Mouse (Mus musculus) heart, embryonic 15.5 days (tissue): ENCODE measurements around the gene Gpatch2. TPM values are rescaled to one million over a fixed set of nuclear protein-coding genes. Genes with fewer than 3 reads are reported as not detected.

ENCODE experiments used
- ATAC-seq: fragments of 200-750 bp; cut with Nextera tagmentation; replicated peaks from 2 replicates; pipeline ENCODE4 v1.8.0; 2017; ENCODE audit warnings: low read depth, moderate TSS enrichment; ENCODE audit not compliant: insufficient number of reproducible peaks, insufficient read depth, low FRiP score
- H3K27ac ChIP-seq: fragments of 300-500 bp; sonication (generic); 2 replicates; pipeline ENCODE4 v1.5.1; 2015; ENCODE audit warnings: mild to moderate bottlenecking, inconsistent platforms
- H3K27me3 ChIP-seq: fragments of 300-500 bp; sonication (generic); 2 replicates; pipeline ENCODE4 v1.6.1; 2015; ENCODE audit warnings: inconsistent platforms
- H3K36me3 ChIP-seq: fragments of 300-500 bp; sonication (generic); 2 replicates; pipeline ENCODE4 v1.6.1; 2015; ENCODE audit warnings: mild to moderate bottlenecking, inconsistent platforms
- H3K4me1 ChIP-seq: fragments of 300-500 bp; sonication (generic); replicated peaks from 2 replicates; pipeline ENCODE4 v1.6.1; 2015; ENCODE audit warnings: inconsistent platforms
- H3K4me2 ChIP-seq: fragments of 300-500 bp; sonication (generic); 2 replicates; pipeline ENCODE4 v1.6.1; 2015; ENCODE audit warnings: inconsistent platforms, mild to moderate bottlenecking, moderate library complexity
- H3K4me3 ChIP-seq: fragments of 300-500 bp; sonication (generic); 2 replicates; pipeline ENCODE4 v1.5.1; 2015; ENCODE audit warnings: mild to moderate bottlenecking, inconsistent platforms
- H3K9ac ChIP-seq: fragments of 300-500 bp; sonication (generic); 2 replicates; pipeline ENCODE4 v1.6.1; 2015; ENCODE audit warnings: mild to moderate bottlenecking, inconsistent platforms
- H3K9me3 ChIP-seq: fragments of 300-500 bp; sonication (generic); replicated peaks from 2 replicates; pipeline ENCODE4 v1.6.1; 2016; ENCODE audit warnings: inconsistent platforms
- WGBS: fragments of 180-500 bp; shearing (Covaris S2); methylation state at CpG from one replicate; pipeline ENCODE4 v1.1.7; 2015; ENCODE audit warnings: mixed read lengths; 5-methylcytosine and 5-hydroxymethylcytosine counted together
- polyA plus RNA-seq: library from polyadenylated mRNA; unstranded; fragments of >200 nt; fragmentation: Nextera tagmentation; extraction: Ambion mirVana; gene quantifications from 2 replicates; pipeline ENCODE4 v1.2.1, GENCODE M21; 2015

Gpatch2 gene
- polyA plus RNA-seq, 1 experiment from 2014 or later = 10.8 TPM

DNA sequence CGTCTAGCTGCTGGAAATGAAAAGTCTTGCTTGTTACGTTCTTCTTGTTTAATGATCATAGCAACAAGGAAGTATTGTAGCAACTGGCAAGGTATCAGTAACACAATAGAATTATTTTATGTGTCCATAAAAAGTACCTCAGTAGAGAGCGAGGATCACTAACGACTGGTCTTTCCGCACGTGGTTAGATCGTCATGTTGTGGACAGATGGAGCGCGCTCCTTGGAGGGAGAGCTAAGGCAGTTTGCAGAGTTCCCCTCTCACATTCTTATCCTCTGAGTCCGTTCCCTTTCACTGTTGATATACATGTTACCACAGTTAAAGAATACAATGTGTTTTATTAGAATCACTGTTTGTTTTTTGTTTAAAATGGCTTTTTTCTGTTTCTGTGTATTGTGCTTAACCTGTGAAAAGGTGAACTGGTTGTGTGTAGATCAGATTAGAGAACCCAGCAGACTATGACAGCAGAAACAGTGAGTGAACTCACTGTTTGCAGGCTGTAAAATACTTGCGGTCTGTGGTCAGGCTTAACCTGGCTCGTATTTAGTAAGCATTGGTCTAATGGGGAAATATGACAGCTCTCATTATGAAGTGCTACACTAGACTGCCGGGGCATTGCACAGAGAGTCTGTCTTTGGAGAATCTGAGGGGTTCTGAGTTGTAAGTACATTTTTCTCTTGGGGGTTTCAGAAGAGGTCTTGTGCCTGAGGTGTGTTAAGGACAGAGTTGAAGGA lies 13.3 kb downstream of the Gpatch2 start:
- Histone ChIP-seq H3K9me3 (no peaks in the 10 kb centered on the region), H3K4me3 (no peak overlapping the region), H3K4me1 (peaks cover 20% of the 10 kb centered on the region), H3K9ac (no peak overlapping the region), H3K27me3 (no peaks in the 10 kb centered on the region), H3K27ac (no peak overlapping the region), H3K4me2 (no peak overlapping the region), H3K36me3 (peaks cover 12% of the 10 kb centered on the region)
- WGBS = 77% methylated on average over 13 of the region's 13 CpGs
- no peak for ATAC-seq

DNA sequence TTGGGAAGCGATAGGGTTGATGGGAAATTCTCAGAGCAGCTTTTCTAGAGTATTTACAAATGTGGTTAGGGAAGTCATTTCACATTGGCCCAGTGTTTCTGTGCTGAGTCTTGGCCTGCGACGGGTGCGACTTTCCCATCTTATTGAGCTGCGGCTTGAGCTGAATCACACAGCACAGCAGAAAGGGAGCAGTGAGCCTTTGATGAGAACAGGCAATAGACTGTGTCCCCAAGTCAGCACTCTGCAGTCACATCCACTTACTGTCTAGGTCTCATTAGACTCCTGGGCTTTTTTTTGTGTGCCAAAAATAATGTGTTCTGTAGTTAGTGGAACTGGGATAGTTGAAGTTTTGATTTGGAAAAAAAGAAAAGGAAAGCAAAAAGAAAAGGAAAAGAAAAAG lies 14.9 kb downstream of the Gpatch2 start:
- WGBS = 89% methylated on average over 5 of the region's 5 CpGs
- peaks cover 20% of the 10 kb centered on the region for H3K4me1 ChIP-seq
- H3K9ac ChIP-seq = no peak overlapping the region
- H3K9me3 ChIP-seq = no peaks in the 10 kb centered on the region
- H3K27me3 ChIP-seq = no peaks in the 10 kb centered on the region
- ATAC-seq = no peak
- H3K4me3 ChIP-seq = no peak overlapping the region
- H3K36me3 ChIP-seq = peaks cover 12% of the 10 kb centered on the region
- H3K27ac ChIP-seq = no peak overlapping the region
- no peak overlapping the region for H3K4me2 ChIP-seq

DNA sequence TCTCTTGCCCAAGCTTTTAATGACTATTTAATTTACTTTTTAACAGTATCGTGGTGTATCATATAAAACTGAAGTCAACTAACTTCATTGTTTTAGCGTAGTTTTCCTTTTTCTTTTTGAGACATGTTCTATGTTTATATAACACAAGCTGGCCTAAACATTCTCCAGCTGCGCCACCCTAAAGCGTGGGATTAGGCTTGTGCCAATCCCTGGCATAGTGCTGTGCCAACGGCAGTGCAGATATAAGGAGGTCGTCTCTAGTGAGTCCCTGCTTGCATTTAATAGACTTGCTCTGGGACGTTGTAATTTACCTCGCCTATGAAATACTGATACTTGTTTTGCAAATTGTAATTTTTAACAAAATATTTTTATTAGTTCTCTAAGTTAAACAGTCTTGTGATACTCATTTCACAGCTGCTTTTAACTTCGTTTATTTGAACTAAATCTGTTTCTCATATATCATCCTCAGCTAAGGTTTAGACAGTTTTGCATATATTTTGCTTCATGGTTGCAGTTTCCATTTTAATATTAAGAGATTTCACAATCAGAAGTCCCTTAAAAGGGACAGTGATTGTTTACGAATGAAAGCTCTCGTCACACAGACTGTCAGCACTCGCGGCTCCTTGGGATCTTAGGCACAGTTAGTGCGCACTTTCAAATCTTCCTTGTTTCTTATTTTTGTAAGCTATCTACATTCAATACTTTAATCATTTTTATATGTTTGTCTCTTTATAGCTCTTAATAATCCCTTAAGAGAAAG lies 17.1 kb downstream of the Gpatch2 start:
- H3K4me3 ChIP-seq = no peak overlapping the region
- no peak overlapping the region for H3K4me2 ChIP-seq
- H3K36me3 ChIP-seq = peaks cover 6% of the 10 kb centered on the region
- WGBS = 86% methylated on average over 14 of the region's 14 CpGs
- no peaks in the 10 kb centered on the region for H3K9me3 ChIP-seq
- H3K9ac ChIP-seq = no peak overlapping the region
- no peak for ATAC-seq
- H3K27me3 ChIP-seq = no peaks in the 10 kb centered on the region
- peaks cover 11% of the 10 kb centered on the region for H3K4me1 ChIP-seq
- H3K27ac ChIP-seq = no peak overlapping the region

DNA sequence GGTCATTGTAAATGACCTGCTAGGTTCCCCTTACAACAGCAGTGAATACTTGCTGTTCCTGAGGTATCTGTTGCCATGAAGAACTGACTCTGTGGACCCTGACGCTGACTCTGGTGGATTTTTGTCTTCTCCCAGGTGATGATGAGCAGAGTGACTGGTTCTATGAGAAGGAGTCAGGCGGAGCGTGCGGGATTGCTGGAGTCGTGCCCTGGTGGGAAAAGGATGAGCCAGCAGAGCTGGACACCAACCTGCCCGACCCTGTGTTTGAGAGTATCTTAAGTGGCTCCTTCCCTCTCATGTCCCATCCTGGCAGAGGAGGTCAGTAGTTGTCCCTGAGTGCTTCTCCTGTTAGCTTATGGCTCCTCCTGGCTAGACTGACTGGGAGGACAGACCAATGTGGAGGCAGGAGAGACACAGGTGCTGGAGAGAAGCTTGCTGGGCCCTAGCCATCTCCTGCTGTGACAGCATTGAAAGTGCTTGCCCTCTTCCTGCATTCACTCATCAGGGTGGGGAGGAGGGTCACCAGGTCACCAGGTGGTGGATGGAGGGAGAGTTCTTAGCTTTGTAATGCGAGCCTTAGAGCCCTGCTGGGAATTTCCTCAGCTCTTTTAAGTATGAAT lies 17.8 kb downstream of the Gpatch2 start:
- H3K9me3 ChIP-seq = no peaks in the 10 kb centered on the region
- no peak for ATAC-seq
- peaks cover 6% of the 10 kb centered on the region for H3K36me3 ChIP-seq
- 70% methylated on average over 7 of the region's 7 CpGs for WGBS
- H3K4me1 ChIP-seq = peaks cover 4% of the 10 kb centered on the region
- H3K4me2 ChIP-seq = no peak overlapping the region
- no peak overlapping the region for H3K9ac ChIP-seq
- no peaks in the 10 kb centered on the region for H3K27me3 ChIP-seq
- no peak overlapping the region for H3K27ac ChIP-seq
- no peak overlapping the region for H3K4me3 ChIP-seq

DNA sequence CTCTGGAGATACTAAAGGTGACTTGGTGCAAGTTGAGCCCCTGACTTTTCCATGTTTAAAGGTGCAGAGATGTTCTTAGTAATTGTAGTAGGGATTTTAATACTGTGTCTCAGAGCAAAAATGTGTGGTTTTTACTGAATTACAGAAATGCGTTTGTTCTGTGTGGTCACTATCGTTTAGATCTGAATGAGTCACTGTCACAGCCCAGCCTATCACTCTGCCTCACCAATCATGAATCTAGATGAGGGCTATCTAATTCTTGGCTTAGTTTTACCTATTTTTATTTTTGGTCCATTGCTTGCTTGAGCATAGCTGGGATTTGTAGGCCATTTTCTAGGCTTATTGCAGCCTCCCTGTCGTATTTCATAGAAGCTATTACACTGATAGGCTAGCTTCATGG lies 19.9 kb downstream of the Gpatch2 start:
- H3K4me1 ChIP-seq = no peaks in the 10 kb centered on the region; the same call in 1 of the 2 replicates
- H3K27me3 ChIP-seq = no peaks in the 10 kb centered on the region
- no peak overlapping the region for H3K4me2 ChIP-seq
- no peaks in the 10 kb centered on the region for H3K9me3 ChIP-seq
- H3K9ac ChIP-seq = no peak overlapping the region
- H3K4me3 ChIP-seq = no peak overlapping the region
- H3K36me3 ChIP-seq = peaks cover 6% of the 10 kb centered on the region
- no peak overlapping the region for H3K27ac ChIP-seq
- 86% methylated on average over 3 of the region's 3 CpGs for WGBS
- no peak for ATAC-seq

DNA sequence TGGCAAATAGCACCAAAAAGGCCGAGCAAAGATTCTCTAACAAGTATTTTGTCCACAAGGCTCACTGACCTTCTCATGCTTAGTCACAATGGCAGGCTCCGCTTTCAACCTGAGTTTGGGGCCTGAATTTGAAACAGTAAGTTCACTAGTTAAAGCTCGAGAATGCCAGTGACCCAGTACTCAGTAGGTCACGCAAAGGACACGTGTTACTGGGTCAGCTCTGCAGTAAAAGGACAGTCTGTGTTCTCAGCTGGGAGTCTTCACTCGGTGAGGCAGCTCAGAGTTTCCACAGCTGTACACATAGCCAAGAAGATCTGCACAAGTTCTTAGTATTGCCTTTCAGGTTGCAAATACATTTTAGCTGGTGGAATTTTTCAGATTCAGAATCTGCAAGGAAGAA lies 21.0 kb downstream of the Gpatch2 start:
- Histone ChIP-seq H3K27me3 (no peaks in the 10 kb centered on the region), H3K4me2 (no peak overlapping the region), H3K4me1 (no peaks in the 10 kb centered on the region; the same call in 1 of the 2 replicates), H3K36me3 (peaks cover 6% of the 10 kb centered on the region), H3K9me3 (no peaks in the 10 kb centered on the region), H3K9ac (no peak overlapping the region), H3K4me3 (no peak overlapping the region), H3K27ac (no peak overlapping the region)
- no peak for ATAC-seq
- 68% methylated on average over 6 of the region's 6 CpGs for WGBS

DNA sequence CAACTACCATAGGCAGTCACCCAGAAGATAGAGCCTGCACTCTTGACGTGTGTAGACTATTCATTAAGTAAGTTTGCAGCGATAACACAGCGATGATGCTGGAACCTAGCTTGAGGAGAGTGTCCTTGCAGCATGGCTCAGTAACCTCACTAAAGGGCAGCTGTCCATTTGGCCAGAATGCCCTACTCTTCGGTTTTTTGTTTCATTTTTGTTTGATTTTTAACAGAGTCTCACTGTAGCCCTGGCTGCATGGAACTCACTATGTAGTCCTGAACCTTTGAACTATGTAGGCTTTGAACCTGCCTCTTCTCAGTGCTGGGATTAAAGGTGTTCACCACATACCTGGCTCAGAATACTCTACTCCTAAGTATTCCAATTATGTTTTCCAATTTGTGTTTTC lies 22.8 kb downstream of the Gpatch2 start:
- WGBS = 90% methylated on average over 4 of the region's 4 CpGs
- H3K9me3 ChIP-seq = no peaks in the 10 kb centered on the region
- no peaks in the 10 kb centered on the region; the same call in 1 of the 2 replicates for H3K4me1 ChIP-seq
- H3K27me3 ChIP-seq = no peaks in the 10 kb centered on the region
- no peak overlapping the region for H3K4me3 ChIP-seq
- ATAC-seq = no peak
- no peak overlapping the region for H3K9ac ChIP-seq
- H3K27ac ChIP-seq = no peak overlapping the region
- H3K36me3 ChIP-seq = peaks cover 5% of the 10 kb centered on the region
- H3K4me2 ChIP-seq = no peak overlapping the region

DNA sequence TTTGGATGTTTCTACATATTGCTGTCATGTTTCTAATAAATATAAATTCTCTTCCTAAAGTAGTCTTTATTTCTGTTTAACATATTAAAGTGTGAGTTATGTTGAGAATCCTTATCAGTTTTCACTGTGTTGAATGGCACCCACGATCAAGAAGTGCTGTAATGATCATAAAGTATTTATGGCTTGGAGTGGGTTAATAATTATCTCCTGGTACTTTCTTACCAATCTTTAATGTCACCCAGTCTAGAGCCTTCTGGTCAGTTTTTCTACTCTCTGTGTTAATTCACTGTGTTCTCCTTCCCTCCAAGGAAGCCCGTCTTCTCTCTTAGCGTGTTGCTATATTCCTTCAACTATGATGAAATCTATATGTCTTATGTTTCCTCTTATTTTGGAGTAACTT lies 25.0 kb downstream of the Gpatch2 start:
- H3K4me2 ChIP-seq = no peak overlapping the region
- H3K4me1 ChIP-seq = no peaks in the 10 kb centered on the region; the same call in 1 of the 2 replicates
- H3K9ac ChIP-seq = no peak overlapping the region
- no peaks in the 10 kb centered on the region for H3K9me3 ChIP-seq
- H3K27ac ChIP-seq = no peak overlapping the region
- no peaks in the 10 kb centered on the region for H3K36me3 ChIP-seq
- 94% methylated on average over 3 of the region's 3 CpGs for WGBS
- no peak for ATAC-seq
- H3K4me3 ChIP-seq = no peak overlapping the region
- no peaks in the 10 kb centered on the region for H3K27me3 ChIP-seq

DNA sequence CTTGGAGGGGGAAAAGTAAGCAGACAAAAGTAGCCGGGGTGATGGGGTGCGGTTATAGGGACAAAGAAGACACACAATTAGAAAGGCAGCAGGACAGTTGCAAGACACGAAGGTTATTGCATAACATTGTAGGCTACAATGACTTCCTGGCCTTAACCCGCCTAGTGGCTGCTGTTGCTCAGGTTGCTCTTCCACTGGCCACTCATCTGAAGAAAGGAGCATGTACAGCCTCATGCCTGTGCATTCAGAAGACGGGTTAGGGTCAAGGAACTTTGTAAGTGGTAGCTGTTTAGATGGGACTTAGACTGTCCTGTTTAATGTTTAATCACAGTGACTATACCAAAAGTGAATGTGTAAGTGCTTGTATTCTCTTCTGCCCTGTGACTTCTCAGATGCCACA lies 26.0 kb downstream of the Gpatch2 start:
- Histone ChIP-seq H3K4me2 (no peak overlapping the region), H3K9ac (no peak overlapping the region), H3K4me1 (no peaks in the 10 kb centered on the region; the same call in 1 of the 2 replicates), H3K36me3 (no peaks in the 10 kb centered on the region), H3K4me3 (no peak overlapping the region), H3K27ac (no peak overlapping the region), H3K27me3 (no peaks in the 10 kb centered on the region), H3K9me3 (no peaks in the 10 kb centered on the region)
- ATAC-seq = no peak
- 88% methylated on average over 5 of the region's 5 CpGs for WGBS

DNA sequence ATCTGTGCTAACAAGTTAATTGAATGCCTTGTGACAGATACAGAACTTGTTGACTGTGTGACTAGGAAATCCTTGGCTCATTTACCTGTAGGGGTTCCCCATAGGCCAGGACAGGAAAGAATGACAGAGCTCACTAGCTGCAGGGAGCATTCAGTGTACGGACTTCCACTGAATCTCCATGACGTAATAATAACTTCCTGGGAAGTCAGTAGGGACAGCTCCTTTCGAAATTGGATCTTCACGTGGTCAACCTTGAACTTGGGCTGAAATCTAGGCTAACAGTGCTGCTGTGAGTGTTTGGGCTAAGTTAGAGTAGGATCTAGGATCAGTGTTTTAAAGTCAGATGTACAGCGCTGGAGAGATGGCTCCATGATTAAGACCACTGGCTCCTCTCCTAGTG lies 29.4 kb downstream of the Gpatch2 start:
- no peak overlapping the region for H3K27ac ChIP-seq
- no peak for ATAC-seq
- H3K4me1 ChIP-seq = no peaks in the 10 kb centered on the region
- H3K9me3 ChIP-seq = no peaks in the 10 kb centered on the region
- H3K4me2 ChIP-seq = no peak overlapping the region
- no peak overlapping the region for H3K9ac ChIP-seq
- H3K36me3 ChIP-seq = no peaks in the 10 kb centered on the region
- H3K4me3 ChIP-seq = no peak overlapping the region
- WGBS = 86% methylated on average over 5 of the region's 5 CpGs
- H3K27me3 ChIP-seq = no peaks in the 10 kb centered on the region

DNA sequence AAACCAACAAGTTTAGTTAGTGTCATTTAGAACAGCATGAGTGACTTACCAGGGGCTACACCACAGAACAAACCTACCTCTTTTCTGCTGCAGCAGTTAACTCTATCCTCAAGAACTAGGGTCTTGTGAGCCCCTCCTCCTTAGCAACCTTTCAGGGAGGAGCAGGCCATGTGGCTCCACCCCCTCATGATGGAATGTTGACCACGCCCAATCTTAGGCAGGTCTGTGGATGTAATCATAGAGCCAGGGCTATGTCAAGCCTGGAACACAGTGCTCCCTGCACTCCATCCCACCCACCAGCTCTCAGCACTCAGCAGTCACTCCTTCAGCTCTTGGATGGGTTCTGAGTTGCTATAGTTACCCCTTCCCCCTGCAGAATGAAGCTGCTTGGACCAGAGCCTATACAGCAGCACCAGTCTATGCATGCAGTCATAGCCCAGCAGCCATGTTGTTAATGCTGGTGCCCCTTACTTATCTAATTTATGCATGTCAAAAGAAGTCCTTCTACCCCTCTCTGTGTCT lies 35.5 kb downstream of the Gpatch2 start:
- Histone ChIP-seq H3K9ac (no peak overlapping the region), H3K4me1 (no peaks in the 10 kb centered on the region), H3K4me3 (no peak overlapping the region), H3K9me3 (no peaks in the 10 kb centered on the region), H3K4me2 (no peak overlapping the region), H3K27me3 (no peaks in the 10 kb centered on the region), H3K27ac (no peak overlapping the region), H3K36me3 (no peaks in the 10 kb centered on the region)
- 68% methylated on average over 1 of the region's 1 CpGs for WGBS
- peak; percentile 72 for ATAC-seq
